Mouse (Mus musculus) left cerebral cortex, postnatal 4 days (tissue): ENCODE measurements around the gene Ap1s1. TPM values are rescaled to one million over a fixed set of nuclear protein-coding genes. Genes with fewer than 3 reads are reported as not detected.

Experiments used
- DNase-seq: peaks from one replicate; pipeline ENCODE4 v3.0.0-alpha.2; 2022
- intact Hi-C: fragments of 180-260 bp; cut with DNase I; formaldehyde crosslinking; loops from one replicate; pipeline ENCODE4 v1.15.1; 2025
- microRNA-seq: library from miRNA; unstranded; fragments of <30 nt; microRNA quantifications from one replicate; pipeline ENCODE4 v1.2.0, GENCODE M21; 2022
- total RNA-seq, 2 experiments: library from RNA; stranded (reverse); gene quantifications; 2 replicates each; pipeline ENCODE4 v1.2.3; 2021

The Ap1s1 gene
- total RNA-seq, 2 experiments from 2014 or later = 193 to 208 TPM

DNA sequence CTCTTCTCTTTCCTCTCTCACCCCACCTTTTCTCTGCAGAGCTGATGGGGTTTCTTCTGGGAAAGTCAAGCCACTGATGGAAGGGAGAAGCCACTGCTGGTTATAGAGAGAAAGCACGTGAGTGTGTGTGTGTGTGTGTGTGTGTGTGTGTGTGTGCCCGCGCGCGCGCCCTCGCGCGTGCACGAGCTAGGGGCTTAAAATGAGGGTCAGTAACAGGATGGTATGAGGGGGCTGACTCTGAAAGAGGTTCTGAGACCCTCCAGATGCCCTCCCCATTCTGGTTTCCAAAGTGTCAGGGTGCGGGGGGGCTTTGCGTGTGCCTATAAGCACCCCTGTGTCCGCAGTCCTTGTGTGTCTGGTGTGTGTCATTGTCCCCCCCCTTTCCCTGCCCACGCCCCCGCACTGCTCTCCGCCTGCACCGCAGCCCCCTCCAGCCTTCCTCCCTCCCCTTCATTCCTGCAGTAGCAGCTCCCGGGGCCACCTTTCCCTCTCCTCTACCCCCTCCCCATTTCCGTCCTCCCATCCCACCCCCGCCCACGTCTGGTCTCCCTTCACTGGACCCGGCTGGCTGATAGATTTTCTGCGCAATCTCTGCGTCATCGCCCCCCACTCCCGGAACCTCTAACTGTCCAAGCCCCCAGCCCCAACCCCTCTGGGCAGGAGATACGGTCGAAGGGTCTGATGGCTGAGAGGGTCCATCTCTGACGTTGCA lies 17.2 kb downstream of the Ap1s1 start:
- intact Hi-C loops = no loop called here

GRCm38 (mm10) chr5:137026092-137026491 lies 19.8 kb downstream of the Ap1s1 start, which contains the start of gene Vgf:
TSS of gene Vgf (plus strand) at chr5:137026392.
- intact Hi-C loops = loop anchor here (2.0 kb wide), 1 partner anchor 81 kb away; no protein-coding TSS in a partner anchor
- no peak for DNase-seq

More for the DNA sequence above, 17.2 kb downstream of the Ap1s1 start:
- DNase-seq = peak; percentile 57

GRCm38 (mm10) chr5:137025132-137025531 lies 20.8 kb downstream of the Ap1s1 start:
- peak; percentile 83 for DNase-seq
- intact Hi-C loops = no loop called here

DNA sequence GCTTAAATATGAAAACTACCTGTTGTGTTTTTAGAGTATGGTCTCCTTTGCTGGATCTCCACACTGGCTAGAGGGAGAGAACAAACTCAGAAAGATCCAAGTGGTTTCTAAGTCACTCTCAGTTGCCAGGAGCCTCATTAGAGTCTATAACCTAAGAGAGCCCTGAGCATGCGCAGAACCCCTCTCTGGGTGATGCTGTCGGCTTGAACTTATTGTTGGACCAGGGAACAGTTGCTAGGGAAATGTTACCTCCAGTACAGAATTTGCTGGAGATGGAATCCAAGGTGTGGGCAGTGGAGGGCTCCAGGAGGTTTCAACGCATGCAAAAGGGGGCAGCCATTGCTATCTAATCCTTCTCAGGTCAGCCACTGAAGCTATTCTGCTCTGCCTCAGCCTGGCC lies 21.6 kb downstream of the Ap1s1 start:
- intact Hi-C loops = no loop called here
- no peak for DNase-seq

DNA sequence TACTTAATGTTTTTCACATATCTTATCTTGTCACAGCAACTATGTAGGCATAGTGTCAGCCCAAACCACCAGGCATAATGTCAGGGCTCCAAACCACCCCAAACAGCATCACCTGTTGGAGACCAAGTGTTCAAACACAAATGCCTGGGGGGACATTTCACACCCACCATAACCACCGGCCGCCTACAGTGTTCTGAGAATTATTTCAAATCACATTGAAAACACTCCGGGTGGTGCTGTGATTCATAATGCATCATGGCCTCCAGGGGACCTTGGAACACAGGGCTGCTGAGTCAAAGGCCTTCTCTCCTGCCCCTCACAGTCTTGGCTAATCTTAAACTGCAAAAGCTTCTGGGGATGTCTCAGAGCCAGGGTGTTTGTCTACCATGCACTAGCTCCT lies 30.0 kb downstream of the Ap1s1 start:
- no peak for DNase-seq
- intact Hi-C loops = no loop called here

DNA sequence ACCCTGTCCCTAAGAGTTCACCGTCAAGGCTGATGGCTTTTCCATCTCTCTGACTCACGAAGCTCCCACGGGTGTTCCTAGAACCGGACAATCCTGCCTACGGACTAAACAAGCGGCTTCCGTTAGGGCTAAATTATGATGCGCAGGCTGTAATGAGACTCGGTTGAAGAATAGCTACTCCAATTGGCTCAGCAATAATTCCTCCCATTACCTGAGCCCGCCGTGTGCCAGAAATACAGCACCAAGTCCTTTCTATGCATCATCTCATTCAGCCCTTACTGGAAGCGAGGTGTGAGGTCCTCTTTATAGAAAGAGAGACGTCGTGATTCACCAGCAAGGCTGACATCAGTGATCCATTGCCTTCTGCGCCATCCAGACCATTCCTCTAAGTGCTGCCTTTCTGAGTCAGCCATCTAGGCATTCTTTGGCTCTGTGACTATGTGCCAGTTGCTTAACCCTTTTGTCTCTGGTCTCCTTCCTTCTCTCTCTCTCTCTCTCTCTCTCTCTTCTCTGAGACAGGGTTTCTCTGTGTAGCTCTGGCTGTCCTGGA lies 33.5 kb downstream of the Ap1s1 start:
- intact Hi-C loops = loop anchor here (5.0 kb wide), 1 partner anchor 100 kb away; no protein-coding TSS in a partner anchor
- no peak for DNase-seq

DNA sequence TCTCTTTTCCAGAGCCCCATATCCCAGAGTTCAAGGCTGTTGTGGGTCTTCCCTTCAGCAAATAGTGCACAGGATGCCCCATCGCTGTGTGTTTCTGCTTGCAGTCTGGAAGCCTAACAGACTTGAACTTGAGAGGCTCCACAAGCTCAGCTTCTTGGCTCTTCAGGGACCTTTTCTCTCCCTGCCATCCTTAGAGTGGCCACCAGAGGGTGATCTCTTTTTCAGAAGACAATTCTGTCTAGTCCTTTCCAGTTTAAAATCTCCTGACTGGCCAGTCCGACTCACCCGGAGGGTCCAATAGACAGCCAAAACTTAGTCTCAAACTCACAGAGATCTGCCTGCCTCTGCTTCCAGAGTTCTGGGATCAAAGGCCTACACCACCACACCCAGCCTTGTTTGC lies 35.9 kb downstream of the Ap1s1 start:
- intact Hi-C loops = loop anchor here (5.0 kb wide), 1 partner anchor 102 kb away; no protein-coding TSS in a partner anchor
- DNase-seq = peak; percentile 59

- intact Hi-C loops = no loop called here
- no peak for DNase-seq
Measured at GRCm38 (mm10) chr5:137007276-137007675, 38.7 kb downstream of the Ap1s1 start.

DNA sequence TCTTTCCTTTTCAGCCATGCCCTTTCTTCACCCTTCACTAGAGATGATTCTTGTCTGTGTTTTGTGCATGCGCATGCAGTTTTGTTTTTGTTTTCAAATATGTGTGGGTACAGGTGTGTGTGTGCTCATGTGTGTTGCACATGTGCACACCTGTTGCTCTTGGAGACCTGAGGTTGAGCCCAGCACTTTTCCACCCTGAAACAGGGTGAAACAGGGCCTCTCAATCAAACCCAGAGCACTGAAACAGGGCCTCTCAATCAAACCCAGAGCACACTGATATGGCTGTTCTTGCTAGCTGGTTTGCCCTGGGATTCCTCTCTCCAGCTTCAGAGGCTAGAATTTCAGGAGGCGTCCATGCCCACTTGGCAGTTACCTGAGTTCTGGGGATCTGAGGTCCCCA lies 45.3 kb downstream of the Ap1s1 start:
- intact Hi-C loops = no loop called here
- DNase-seq = no peak

GRCm38 (mm10) chr5:136999449-136999848 lies 46.5 kb downstream of the Ap1s1 start:
- no peak for DNase-seq
- intact Hi-C loops = no loop called here

- intact Hi-C loops = no loop called here
- DNase-seq = peak; percentile 26
Measured at GRCm38 (mm10) chr5:136989801-136990200, 56.1 kb downstream of the Ap1s1 start.

DNA sequence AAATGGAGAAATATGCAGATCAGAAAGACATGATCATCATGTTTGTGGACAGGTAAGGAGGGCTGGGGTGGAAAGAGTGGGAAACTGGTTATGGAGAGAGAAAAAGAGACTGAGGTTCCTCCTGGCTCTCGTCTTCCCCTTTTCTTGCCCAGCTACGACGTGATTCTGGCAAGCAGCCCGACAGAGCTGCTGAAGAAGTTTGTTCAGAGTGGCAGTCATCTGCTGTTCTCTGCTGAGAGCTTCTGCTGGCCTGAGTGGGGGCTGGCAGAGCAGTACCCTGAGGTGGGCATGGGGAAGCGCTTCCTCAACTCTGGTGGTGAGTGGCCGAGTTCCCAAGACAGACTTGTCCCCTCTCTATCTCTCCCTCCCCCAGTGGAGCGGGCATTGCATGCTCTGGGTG lies 57.5 kb downstream of the Ap1s1 start:
- intact Hi-C loops = no loop called here
- peak; percentile 42 for DNase-seq

GRCm38 (mm10) chr5:136987934-136988271 lies 58.0 kb downstream of the Ap1s1 start, which contains the start of gene Znhit1:
TSS of gene Znhit1 (minus strand) at chr5:136988021.
- DNase-seq = no peak
- intact Hi-C loops = no loop called here

GRCm38 (mm10) chr5:136987138-136987933 lies 58.6 kb downstream of the Ap1s1 start:
- peak; percentile 83 for DNase-seq
- intact Hi-C loops = no loop called here

DNA sequence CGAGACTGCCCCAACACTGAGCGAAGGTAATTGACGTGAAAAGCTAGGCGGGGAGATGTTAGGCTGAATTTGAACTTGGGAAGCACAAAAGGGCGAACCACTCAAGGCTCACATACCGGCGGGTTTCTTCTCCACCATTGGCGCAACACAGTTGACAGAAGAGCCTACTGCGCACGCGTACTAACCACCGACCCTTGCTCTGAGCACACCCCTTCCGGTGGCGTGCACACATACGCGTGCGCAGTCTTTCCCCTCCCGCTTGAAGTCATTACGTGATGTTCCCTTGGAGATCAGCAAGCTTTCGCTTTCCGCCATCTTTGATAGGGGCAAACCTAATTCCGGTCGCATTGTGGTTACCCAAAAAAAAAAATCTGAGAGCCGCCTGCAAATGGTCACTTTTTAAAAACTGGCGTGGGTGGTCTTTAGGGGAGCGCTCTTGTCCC lies 59.2 kb downstream of the Ap1s1 start, which contains the start of gene Plod3:
Gene Plod3, plus strand, starts transcription at position 325 of the 443 bp plus-strand sequence.
- peak; percentile 99 for DNase-seq
- intact Hi-C loops = no loop called here

Small RNA genes lying within 50 kb of the gene (microRNA-seq; reads per million reads assigned to microRNA genes)
- 196 reads per million, percentile 57 among the genes with 10 or more reads in this experiment for gene Mir702

Other genes starting within 250 kb of the Ap1s1 start
- gene Col26a1, start 162.9 kb downstream of the Ap1s1 start, total RNA-seq = 10 to 100 TPM; 28.0 to 28.6 TPM
- 10 to 100 TPM; 51.2 to 56.2 TPM for gene Ift22, start 138.0 kb downstream of the Ap1s1 start, total RNA-seq
- gene Fis1, start 92.9 kb downstream of the Ap1s1 start, total RNA-seq = 100 to 1,000 TPM; 193 to 195 TPM
- gene Cldn15, start 79.5 kb downstream of the Ap1s1 start, total RNA-seq = under 1 TPM; 0.46 to 0.54 TPM
- 10 to 100 TPM; 46.7 to 52.1 TPM for gene Plod3, start 59.1 kb downstream of the Ap1s1 start, total RNA-seq
- 10 to 100 TPM; 90.8 to 93.9 TPM for gene Znhit1, start 58.1 kb downstream of the Ap1s1 start, total RNA-seq
- gene Vgf, start 19.7 kb downstream of the Ap1s1 start, total RNA-seq = 10 to 100 TPM; 48.5 to 78.9 TPM
- gene Serpine1, start 26.1 kb upstream of the Ap1s1 start, total RNA-seq = under 1 TPM; 0.60 TPM
- 1 to 10 TPM; 4.1 to 5.6 TPM for gene Trim56, start 70.1 kb upstream of the Ap1s1 start, total RNA-seq
- not detected for gene Muc3, start 103.2 kb upstream of the Ap1s1 start, total RNA-seq
- 1 to 10 TPM in 1 of 2 experiments, under 1 TPM in 1; 0.60 to 1.5 TPM for gene Muc3a, start 166.3 kb upstream of the Ap1s1 start, total RNA-seq
- gene Ache, start 241.4 kb upstream of the Ap1s1 start, total RNA-seq = 10 to 100 TPM; 60.3 to 67.8 TPM
- 10 to 100 TPM; 17.3 to 21.8 TPM for gene Ufsp1, start 248.5 kb upstream of the Ap1s1 start, total RNA-seq